Mouse (Mus musculus): ENCODE data around the gene Mmp21. TPM values are rescaled to one million over a fixed set of nuclear protein-coding genes. Genes with fewer than 3 reads are reported as not detected.
"Not testable (repeated sequence)": the region's sequence is repeated elsewhere in the genome, so short reads cannot be mapped to it uniquely, and the experiment has no call there.

The Mmp21 gene
- total RNA-seq (2021) = not detected
- long read RNA-seq, experiment 1 = 0 reads
- long read RNA-seq, experiment 2 = 0 reads

GRCm38 (mm10) chr7:133679961-133680360 is at the start of gene Mmp21:
Gene Mmp21 (minus strand): TSS chr7:133680061.
- no peak for DNase-seq (ENCODE audit: low spot score in 2 of 2)

GRCm38 (mm10) chr7:133729351-133729750 is 49.5 kb upstream of the Mmp21 start:
- no peak for DNase-seq (ENCODE audit: low spot score in 2 of 2)

GRCm38 (mm10) chr7:133727027-133727426 is 47.2 kb upstream of the Mmp21 start:
- DNase-seq (ENCODE audit: low spot score in 2 of 2) = no peak

- DNase-seq (ENCODE audit: low spot score in 2 of 2) = no peak
Observed at GRCm38 (mm10) chr7:133725571-133725970, 45.7 kb upstream of the Mmp21 start.

GRCm38 (mm10) chr7:133724844-133725243 is 45.0 kb upstream of the Mmp21 start:
- DNase-seq (ENCODE audit: low spot score in 2 of 2) = no peak

GRCm38 (mm10) chr7:133720616-133721015 is 40.8 kb upstream of the Mmp21 start:
- DNase-seq (ENCODE audit: low spot score in 2 of 2) = no peak

GRCm38 (mm10) chr7:133718580-133718979 is 38.7 kb upstream of the Mmp21 start:
- DNase-seq (ENCODE audit: low spot score in 2 of 2) = no peak

- no peak for DNase-seq (ENCODE audit: low spot score in 2 of 2)
Observed at GRCm38 (mm10) chr7:133715387-133715786, 35.5 kb upstream of the Mmp21 start.

- DNase-seq (ENCODE audit: low spot score in 2 of 2) = no peak
Observed at GRCm38 (mm10) chr7:133707301-133707700, 27.4 kb upstream of the Mmp21 start.

GRCm38 (mm10) chr7:133703906-133704305 is 24.0 kb upstream of the Mmp21 start:
- DNase-seq (ENCODE audit: low spot score in 2 of 2) = no peak

- DNase-seq (ENCODE audit: low spot score in 2 of 2) = no peak
Observed at GRCm38 (mm10) chr7:133702333-133702732, 22.5 kb upstream of the Mmp21 start.

GRCm38 (mm10) chr7:133701366-133701765 is 21.5 kb upstream of the Mmp21 start:
- no peak for DNase-seq (ENCODE audit: low spot score in 2 of 2)

GRCm38 (mm10) chr7:133699885-133700284 is 20.0 kb upstream of the Mmp21 start:
- no peak for DNase-seq (ENCODE audit: low spot score in 2 of 2)

GRCm38 (mm10) chr7:133698021-133698709 is 18.3 kb upstream of the Mmp21 start:
- no peak for DNase-seq (ENCODE audit: low spot score in 2 of 2)

GRCm38 (mm10) chr7:133685644-133686043 is 5.8 kb upstream of the Mmp21 start:
- DNase-seq (ENCODE audit: low spot score in 2 of 2) = not testable (repeated sequence)

- no peak for DNase-seq (ENCODE audit: low spot score in 2 of 2)
Observed at GRCm38 (mm10) chr7:133684701-133685100, 4.8 kb upstream of the Mmp21 start.

GRCm38 (mm10) chr7:133684110-133684509 is 4.2 kb upstream of the Mmp21 start:
- no peak for DNase-seq (ENCODE audit: low spot score in 2 of 2)

GRCm38 (mm10) chr7:133683626-133684025 is 3.8 kb upstream of the Mmp21 start:
- DNase-seq (ENCODE audit: low spot score in 2 of 2) = no peak

- no peak for DNase-seq (ENCODE audit: low spot score in 2 of 2)
Observed at GRCm38 (mm10) chr7:133679439-133679838, 422 bp downstream of the Mmp21 start.

- DNase-seq (ENCODE audit: low spot score in 2 of 2) = no peak
Observed at GRCm38 (mm10) chr7:133678716-133679115, 1.1 kb downstream of the Mmp21 start.

- DNase-seq (ENCODE audit: low spot score in 2 of 2) = no peak
Observed at GRCm38 (mm10) chr7:133676002-133676401, 3.9 kb downstream of the Mmp21 start.

GRCm38 (mm10) chr7:133670846-133671245 is 9.0 kb downstream of the Mmp21 start:
- DNase-seq (ENCODE audit: low spot score in 2 of 2) = no peak

- DNase-seq (ENCODE audit: low spot score in 2 of 2) = no peak
Observed at GRCm38 (mm10) chr7:133669946-133670345, 9.9 kb downstream of the Mmp21 start.
